ENCODE assay signal across 8 mouse cellular contexts in the genomic region with DNA sequence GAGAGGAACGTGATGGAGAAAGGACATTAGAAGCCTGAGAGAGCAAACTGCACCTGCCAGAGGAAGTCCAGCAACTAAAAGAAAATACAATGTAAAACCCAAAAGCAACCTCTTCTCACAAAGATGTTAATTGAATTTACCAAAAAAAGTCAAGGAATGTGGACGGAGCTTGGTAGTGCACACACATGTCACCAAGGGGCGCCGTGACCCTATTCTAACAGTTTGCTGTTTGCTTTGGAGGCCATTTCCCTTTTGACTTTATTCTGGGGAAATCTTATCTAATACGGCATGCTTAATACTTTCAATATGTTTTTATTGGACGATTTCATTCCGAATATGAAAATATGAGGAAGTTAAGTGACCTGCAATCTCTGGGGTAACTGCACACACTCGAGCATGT. TPM values are rescaled to one million over a fixed set of nuclear protein-coding genes. Genes with fewer than 3 reads are reported as not detected.
A peak's percentile ranks its signal among the peaks of the same experiment; 100 is the strongest.
DNase-seq lines count a peak whose midpoint lies in the region; ATAC-seq and TF ChIP-seq lines count a peak whose summit lies in the region.
"Had no signal": no experiment of that assay in that cellular context is flagged by ENCODE, and none has a peak within 500 bp of the region (broad histone marks: within the 10 kb centered on the region; RNA-seq: fewer than 3 reads in every experiment).

No protein-coding gene starts in this region.

- WGBS in hindbrain, postnatal 0 days = 81% methylated on average over 8 of the region's 8 CpGs
- 83% methylated on average over 8 of the region's 8 CpGs for WGBS in hindbrain, embryonic 12.5 days
- 61% methylated on average over 8 of the region's 8 CpGs for WGBS in embryonic facial prominence, embryonic 14.5 days

- no peak overlapping the region for H3K4me2 ChIP-seq in hindbrain, postnatal 0 days (ENCODE audit: low read depth, low read length)
- H3K4me2 ChIP-seq in hindbrain, embryonic 12.5 days (replicated peaks) = no peak overlapping the region
- no peak overlapping the region for H3K4me2 ChIP-seq in embryonic facial prominence, embryonic 14.5 days (ENCODE audit: low read depth, low read length)
- H3K4me2 ChIP-seq: limb, embryonic 12.5 days had no signal

- no peak for ATAC-seq in hindbrain, postnatal 0 days
- no peak for ATAC-seq in hindbrain, embryonic 12.5 days (ENCODE audit: low FRiP score)
- ATAC-seq in embryonic facial prominence, embryonic 14.5 days (ENCODE audit: low read depth) = no peak

- H3K9ac ChIP-seq in hindbrain, postnatal 0 days (replicated peaks; ENCODE audit: low read length) = no peak overlapping the region
- no peak overlapping the region for H3K9ac ChIP-seq in hindbrain, embryonic 12.5 days
- H3K9ac ChIP-seq in embryonic facial prominence, embryonic 14.5 days (ENCODE audit: low read depth, low read length) = no peak overlapping the region
- H3K9ac ChIP-seq: limb, embryonic 12.5 days had no signal

- no peaks in the 10 kb centered on the region for H3K27me3 ChIP-seq in hindbrain, postnatal 0 days (ENCODE audit: insufficient read depth, low read length)
- no peaks in the 10 kb centered on the region for H3K27me3 ChIP-seq in hindbrain, embryonic 12.5 days
- no peaks in the 10 kb centered on the region for H3K27me3 ChIP-seq in embryonic facial prominence, embryonic 14.5 days (replicated peaks; ENCODE audit: control insufficient read depth, insufficient read depth, low read length)
- H3K27me3 ChIP-seq: limb, embryonic 12.5 days had no signal

- DNase-seq in hindbrain, postnatal 0 days (ENCODE audit: low spot score) = peak; percentile 57
- peak; percentile 16 for DNase-seq in retina, embryonic 14.5 days (ENCODE audit: low spot score)
- DNase-seq in retina, postnatal 1 day = no peak
- peak; percentile 51 for DNase-seq in embryonic facial prominence, embryonic 14.5 days (ENCODE audit: low spot score)
- DNase-seq in skeletal muscle tissue, adult 2 months (ENCODE audit: low read depth, low spot score) = peak; percentile 3
- no peak for DNase-seq in urinary bladder, postnatal 4 days (ENCODE audit: low spot score in 2 of 2)

- no peaks in the 10 kb centered on the region for H3K4me1 ChIP-seq in hindbrain, postnatal 0 days (ENCODE audit: insufficient read depth, low read length)
- H3K4me1 ChIP-seq in hindbrain, embryonic 12.5 days = peaks cover 13% of the 10 kb centered on the region
- no peaks in the 10 kb centered on the region for H3K4me1 ChIP-seq in embryonic facial prominence, embryonic 14.5 days (ENCODE audit: control insufficient read depth, insufficient read depth, low read length)
- H3K4me1 ChIP-seq: limb, embryonic 12.5 days had no signal

- peak; percentile 56 for TF ChIP-seq CTCF in hindbrain, postnatal 0 days (IDR thresholded peaks at IDR 0.05; ENCODE audit: low read depth)

- no peaks in the 10 kb centered on the region for H3K9me3 ChIP-seq in hindbrain, postnatal 0 days (ENCODE audit: low read length)
- H3K9me3 ChIP-seq in hindbrain, embryonic 12.5 days (replicated peaks) = no peaks in the 10 kb centered on the region
- no peaks in the 10 kb centered on the region for H3K9me3 ChIP-seq in embryonic facial prominence, embryonic 14.5 days (ENCODE audit: control insufficient read depth, low read length)
- H3K9me3 ChIP-seq: limb, embryonic 12.5 days had no signal

- no peak overlapping the region for H3K27ac ChIP-seq in hindbrain, postnatal 0 days
- no peak overlapping the region for H3K27ac ChIP-seq in hindbrain, embryonic 12.5 days
- H3K27ac ChIP-seq in embryonic facial prominence, embryonic 14.5 days (replicated peaks; ENCODE audit: low read depth, low read length) = no peak overlapping the region
- H3K27ac ChIP-seq: limb, embryonic 12.5 days had no signal

- H3K4me3 ChIP-seq in hindbrain, postnatal 0 days (ENCODE audit: low read length) = no peak overlapping the region
- H3K4me3 ChIP-seq in hindbrain, embryonic 12.5 days = no peak overlapping the region
- no peak overlapping the region for H3K4me3 ChIP-seq in embryonic facial prominence, embryonic 14.5 days (ENCODE audit: low read depth, low read length)
- H3K4me3 ChIP-seq: limb, embryonic 12.5 days had no signal

- peaks cover 18% of the 10 kb centered on the region for H3K36me3 ChIP-seq in hindbrain, postnatal 0 days (ENCODE audit: insufficient read depth, low read length)
- peaks cover 17% of the 10 kb centered on the region for H3K36me3 ChIP-seq in hindbrain, embryonic 12.5 days
- H3K36me3 ChIP-seq in embryonic facial prominence, embryonic 14.5 days (ENCODE audit: control insufficient read depth, insufficient read depth, low read length) = peaks cover 18% of the 10 kb centered on the region

RNA-seq across cellular contexts. Expression of gene Esd, which starts 56.7 kb away (rescaled TPM):
- total RNA-seq in hindbrain, postnatal 0 days (2014; rRNA removed) = 109 and 182 TPM in 2 replicates
- 215 and 218 TPM in 2 replicates for polyA plus RNA-seq in hindbrain, postnatal 0 days (2015; fragmentation: Nextera tagmentation; extraction: Ambion mirVana)
- 281 and 290 TPM in 2 replicates for polyA plus RNA-seq in hindbrain, embryonic 12.5 days (2016; fragmentation: Nextera tagmentation; extraction: Ambion mirVana)
- 302 and 330 TPM in 2 replicates for polyA plus RNA-seq in embryonic facial prominence, embryonic 14.5 days (2014; fragmentation: Nextera tagmentation; extraction: Ambion mirVana)

Comparison
In these comparisons a context has a peak if more than half of its experiments do, and no peak if none do; other contexts are left out.
1. DNase-seq: peak in hindbrain, postnatal 0 days (single experiment), retina, embryonic 14.5 days (single experiment), embryonic facial prominence, embryonic 14.5 days (single experiment) and skeletal muscle tissue, adult 2 months (single experiment); none in retina, postnatal 1 day (single experiment) and urinary bladder, postnatal 4 days (0 of 2).